8 mouse cellular contexts compared by ENCODE assay signal in genomic region chr9:63967408-63968172, GRCm38 (mm10). TPM values are rescaled to one million over a fixed set of nuclear protein-coding genes. Genes with fewer than 3 reads are reported as not detected.
A peak's percentile ranks its signal among the peaks of the same experiment; 100 is the strongest.
DNase-seq lines count a peak whose midpoint lies in the region; ATAC-seq lines count a peak whose summit lies in the region.

No protein-coding gene starts in this region.

- no peaks in the 10 kb centered on the region for H3K9me3 ChIP-seq in embryonic facial prominence, embryonic 15.5 days (replicated peaks)

- H3K36me3 ChIP-seq in embryonic facial prominence, embryonic 15.5 days, result no peaks in the 10 kb centered on the region

- DNase-seq in kidney, postnatal 10 days, result peak; percentile 54
- DNase-seq in kidney, adult 18-20 months, result no peak
- peak; percentile 24 to 36 for DNase-seq in heart, adult 9 months (ENCODE audit: low spot score in 2 of 2)
- DNase-seq in lung, postnatal 10 days, result peak; percentile 75
- DNase-seq in ovary, adult 18-20 months (ENCODE audit: low spot score), result no peak

- no peak overlapping the region for H3K9ac ChIP-seq in embryonic facial prominence, embryonic 15.5 days

- H3K27ac ChIP-seq in embryonic facial prominence, embryonic 15.5 days (replicated peaks), result peak overlapping the region; percentile 81

- no peaks in the 10 kb centered on the region for H3K27me3 ChIP-seq in embryonic facial prominence, embryonic 15.5 days

- H3K4me2 ChIP-seq in embryonic facial prominence, embryonic 15.5 days (replicated peaks), result no peak overlapping the region

- ATAC-seq in embryonic facial prominence, embryonic 15.5 days (ENCODE audit: insufficient number of reproducible peaks, low FRiP score, low TSS enrichment, low read depth), result no peak
- no peak for ATAC-seq in frontal cortex, adult (ENCODE audit: low TSS enrichment)
- ATAC-seq in granulocyte monocyte progenitor cell, adult 5-6 weeks (replicated peaks; ENCODE audit: poor library complexity, severe bottlenecking), result no peak

- H3K4me1 ChIP-seq in embryonic facial prominence, embryonic 15.5 days, result peaks cover 94% of the 10 kb centered on the region

- H3K4me3 ChIP-seq in embryonic facial prominence, embryonic 15.5 days (replicated peaks), result no peak overlapping the region

- 69% methylated on average over 14 of the region's 14 CpGs for WGBS in embryonic facial prominence, embryonic 15.5 days

RNA-seq across cellular contexts. Expression of gene Smad6, which starts 54.3 kb away (rescaled TPM):
- polyA plus RNA-seq in embryonic facial prominence, embryonic 15.5 days (2015; fragmentation: Nextera tagmentation; extraction: Ambion mirVana), result 12.8 and 15.5 TPM in 2 replicates
- 0.56 and 1.4 TPM in 2 replicates for total RNA-seq in granulocyte monocyte progenitor cell, adult 5-6 weeks (2014; fragmentation: Nextera tagmentation)
- total RNA-seq in granulocyte monocyte progenitor cell, adult 5-6 weeks (2017), result 1.3 and 1.7 TPM in 2 replicates

Comparison
In these comparisons a context has a peak if more than half of its experiments do, and no peak if none do; other contexts are left out.
1. DNase-seq: peak in kidney, postnatal 10 days (single experiment), heart, adult 9 months (2 of 2) and lung, postnatal 10 days (single experiment); none in kidney, adult 18-20 months (single experiment) and ovary, adult 18-20 months (single experiment).